Mouse (Mus musculus): ENCODE measurements at regions not wholly inside any gene's neighbourhood (a gene's known extent, or its start where the extent isn't known, plus 50 kb on each side); places are given as distances from the start of the nearest gene placed in this dataset.

DNA sequence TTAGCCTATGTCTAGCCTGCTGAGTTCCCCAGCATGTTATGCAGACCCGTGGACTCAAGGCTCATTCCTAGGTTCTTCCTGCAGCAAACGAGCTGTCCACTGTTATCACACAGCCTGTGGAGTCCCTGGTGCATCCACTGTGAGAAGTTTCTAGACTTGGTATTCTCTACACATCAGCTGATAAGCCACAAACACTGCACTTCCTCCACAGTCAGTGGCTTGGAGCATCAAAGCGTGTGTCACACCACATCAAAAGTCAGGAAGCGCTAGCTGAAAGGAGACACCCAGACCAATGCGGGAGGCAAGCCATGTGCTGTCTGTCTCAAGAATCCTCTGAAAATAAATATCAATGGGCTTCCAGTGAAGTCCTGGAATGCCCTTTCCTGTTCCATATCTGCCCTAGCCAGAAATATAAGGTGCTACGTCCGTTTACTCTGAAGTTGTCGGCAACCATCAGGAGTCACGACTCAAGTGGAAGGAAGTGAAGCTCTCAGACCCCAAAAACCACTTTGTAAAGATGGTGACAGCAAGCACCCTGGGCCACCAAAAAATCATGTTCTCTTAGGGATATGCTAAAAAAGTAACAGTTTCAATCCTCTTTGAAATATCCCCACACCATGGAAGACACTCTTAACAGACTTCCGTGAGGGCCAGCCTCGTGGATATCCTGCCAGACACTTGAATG, 227.7 kb downstream of the Adgrl2 start:
- intact Hi-C loops (cut with DNase I): no loop called here
- DNase-seq (ENCODE audit: extremely low spot score in 1 of 2, low spot score in 2 of 2): peak in 1 of 2 experiments; percentile 59

DNA sequence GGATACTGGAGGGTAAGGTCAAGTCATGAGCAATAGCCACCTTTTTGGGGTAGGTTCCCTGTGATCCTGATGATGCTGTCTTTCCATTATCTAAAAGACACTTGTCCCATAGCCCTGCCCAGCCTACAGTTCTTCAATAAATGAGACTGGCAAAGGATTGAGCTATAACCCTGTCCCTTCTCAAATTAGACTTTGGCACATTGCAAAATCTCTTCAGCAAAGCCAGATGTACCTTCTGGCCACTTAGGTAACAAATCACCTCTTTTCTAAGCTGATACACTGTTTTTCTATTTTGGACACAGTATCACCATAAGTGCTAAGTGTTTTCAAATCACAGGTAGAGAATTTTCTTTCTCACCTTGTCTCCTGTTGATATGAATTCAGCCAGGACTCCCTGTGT, 228.8 kb downstream of the Adgrl2 start:
- DNase-seq (ENCODE audit: extremely low spot score in 1 of 2, low spot score in 2 of 2): no peak
- intact Hi-C loops (cut with DNase I): no loop called here

DNA sequence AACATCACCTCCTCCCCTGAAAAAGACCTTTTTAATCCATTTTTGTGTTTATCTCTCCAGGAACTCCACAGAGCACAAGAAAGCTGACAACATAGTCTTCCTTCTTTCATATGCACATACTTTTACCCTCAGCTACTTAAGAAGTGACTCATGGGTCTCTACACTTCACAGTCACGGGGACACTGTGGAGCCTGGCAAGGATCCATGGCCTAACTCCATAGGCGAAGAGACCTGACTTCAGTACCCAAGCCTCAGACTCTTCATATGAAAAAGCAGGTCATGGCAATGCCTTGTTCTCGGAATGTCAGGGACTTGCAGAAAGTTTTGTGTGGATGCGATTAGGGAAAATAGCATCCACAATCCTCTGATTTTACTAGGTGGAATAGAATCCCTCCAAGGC, 230.9 kb downstream of the Adgrl2 start:
- intact Hi-C loops (cut with DNase I): no loop called here
- no peak for DNase-seq (ENCODE audit: extremely low spot score in 1 of 2, low spot score in 2 of 2)

DNA sequence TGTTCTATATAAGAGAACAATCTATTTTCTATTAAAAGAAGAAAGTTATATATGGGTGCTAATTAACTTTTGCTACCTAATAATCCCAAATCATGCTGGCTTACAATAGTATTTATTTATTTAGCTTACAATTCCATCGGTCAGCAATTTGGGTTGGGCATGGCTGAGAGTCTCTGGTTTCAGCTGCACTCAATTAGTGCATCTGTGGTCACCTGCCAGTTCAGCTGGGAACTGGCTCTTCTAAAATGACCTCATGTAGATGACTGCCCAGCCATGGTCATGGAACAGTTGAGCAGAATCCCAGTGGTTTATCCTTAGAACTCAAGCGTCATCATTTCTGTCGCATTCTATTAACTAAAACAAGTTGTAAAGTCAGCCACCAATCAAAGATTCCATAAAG, 244.1 kb downstream of the Adgrl2 start:
- intact Hi-C loops (cut with DNase I): no loop called here
- DNase-seq (ENCODE audit: extremely low spot score in 1 of 2, low spot score in 2 of 2): no peak

DNA sequence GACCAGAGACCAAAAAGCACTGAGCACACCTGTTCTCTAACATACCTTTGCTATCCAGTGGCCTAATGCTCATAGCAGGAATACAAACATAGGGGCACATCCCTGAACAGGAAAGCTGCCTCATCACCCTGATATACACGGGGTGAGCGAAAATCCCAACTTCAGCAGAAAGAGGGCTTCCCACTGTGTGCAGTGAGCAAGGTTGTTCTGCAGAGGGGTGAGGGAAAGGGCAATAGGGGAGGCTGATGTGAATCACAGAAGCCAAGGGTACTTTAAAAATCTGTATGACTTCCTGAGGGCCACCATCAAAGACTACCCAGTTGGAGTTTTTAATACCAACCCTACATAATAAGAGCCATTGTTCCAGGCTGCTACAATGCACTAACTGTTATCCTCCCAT, 245.7 kb downstream of the Adgrl2 start:
- intact Hi-C loops (cut with DNase I): no loop called here
- no peak for DNase-seq (ENCODE audit: extremely low spot score in 1 of 2, low spot score in 2 of 2)

DNA sequence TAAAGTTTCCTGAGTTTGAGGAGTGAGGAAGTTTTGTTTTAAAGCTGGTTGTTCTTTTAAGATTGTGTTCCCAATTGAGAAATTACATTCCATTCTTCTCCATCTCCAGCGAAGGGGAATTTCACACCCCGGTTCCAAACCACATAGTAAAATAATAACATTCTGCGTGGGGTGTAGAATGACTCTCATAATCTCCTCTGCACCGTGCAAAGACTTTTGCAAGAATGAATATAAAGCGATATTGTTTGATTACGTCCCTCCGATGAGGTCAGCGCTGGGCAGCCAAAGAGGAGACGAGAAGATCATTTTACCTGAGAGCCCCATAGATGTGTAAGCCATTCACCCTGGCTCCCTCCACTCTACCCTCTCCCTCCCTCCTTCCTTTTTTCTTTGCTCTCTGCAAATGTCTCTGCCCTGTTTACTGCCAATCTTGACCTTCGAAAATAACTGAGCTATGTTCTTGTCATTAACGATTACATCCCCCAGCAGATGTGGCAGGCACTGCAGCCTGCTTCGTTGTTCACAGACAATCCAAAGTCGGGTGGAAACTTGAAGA, 256.1 kb downstream of the Adgrl2 start:
- intact Hi-C loops (cut with DNase I): no loop called here
- no peak for DNase-seq (ENCODE audit: extremely low spot score in 1 of 2, low spot score in 2 of 2)

DNA sequence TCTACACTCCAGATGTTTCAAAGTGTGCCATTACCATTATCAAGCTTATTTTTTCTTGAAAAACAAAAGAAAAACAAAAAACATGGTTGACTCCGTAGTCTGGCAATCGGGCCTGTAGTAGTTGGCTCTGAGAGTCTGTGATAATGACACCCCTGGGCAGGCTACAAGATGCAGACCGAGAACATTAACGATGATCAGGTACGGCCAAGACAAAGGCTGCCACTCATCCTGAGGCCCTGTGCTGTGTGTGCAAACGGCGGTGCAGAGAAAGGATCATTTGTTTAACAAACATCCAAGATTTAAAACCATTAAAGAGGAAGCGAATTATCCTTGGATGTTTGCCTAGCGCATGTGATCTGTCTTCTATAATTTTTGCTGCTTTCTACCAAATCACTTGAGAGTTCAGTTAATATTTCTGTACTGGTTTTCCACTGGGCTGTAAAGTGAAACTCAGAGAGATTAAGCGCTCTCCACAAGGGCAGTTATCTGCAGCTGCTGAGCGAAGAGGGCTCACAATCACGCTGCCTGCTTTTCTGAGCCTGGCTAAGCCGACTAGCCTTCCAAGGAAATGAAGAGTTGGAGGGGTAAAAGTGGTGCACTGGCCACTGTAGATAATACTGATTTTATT, 257.0 kb downstream of the Adgrl2 start:
- no peak for DNase-seq (ENCODE audit: extremely low spot score in 1 of 2, low spot score in 2 of 2)
- intact Hi-C loops (cut with DNase I): no loop called here

DNA sequence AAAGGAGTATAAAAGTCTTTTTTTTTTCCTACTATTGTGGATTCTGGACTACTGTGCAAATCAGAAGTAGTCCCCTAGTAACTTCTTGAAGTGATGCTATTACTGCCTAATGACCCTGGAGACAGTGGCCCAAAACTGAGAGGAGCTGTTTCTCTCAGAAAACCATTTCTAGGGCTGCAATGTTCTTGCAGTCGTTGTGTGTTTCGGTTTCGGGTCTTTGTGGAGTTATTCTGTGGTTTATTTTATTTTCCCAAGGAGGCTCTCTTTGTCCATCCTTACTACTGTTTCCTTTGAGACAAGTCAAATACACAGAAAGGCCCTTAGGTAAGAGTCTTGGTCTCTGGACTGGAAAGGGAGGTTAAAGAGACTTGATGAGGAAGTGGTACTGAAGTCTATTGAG, 258.9 kb downstream of the Adgrl2 start:
- intact Hi-C loops (cut with DNase I): no loop called here
- no peak for DNase-seq (ENCODE audit: extremely low spot score in 1 of 2, low spot score in 2 of 2)

DNA sequence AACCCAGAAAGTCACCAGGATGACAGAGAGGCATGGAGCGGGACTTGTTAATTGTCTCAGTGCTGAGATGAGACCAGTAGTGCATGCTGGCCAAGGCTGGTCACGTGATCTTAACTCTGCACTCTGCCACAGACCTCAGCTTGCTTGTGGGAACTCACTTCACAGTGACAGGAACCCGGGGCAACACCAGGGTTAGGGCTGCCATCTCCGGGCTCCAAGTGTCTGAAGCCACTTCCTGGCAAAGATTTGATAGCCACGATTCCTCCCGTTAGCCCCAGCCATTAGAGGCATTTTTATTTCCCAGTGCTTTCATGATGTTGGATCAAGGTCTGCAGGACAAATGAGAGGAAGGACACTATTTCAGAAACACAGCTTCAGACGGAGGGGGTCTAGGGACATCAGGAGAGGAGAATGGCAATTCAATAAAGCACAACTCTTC, 261.1 kb downstream of the Adgrl2 start:
- intact Hi-C loops (cut with DNase I): no loop called here
- peak in 1 of 2 experiments; percentile 14 for DNase-seq (ENCODE audit: extremely low spot score in 1 of 2, low spot score in 2 of 2)

DNA sequence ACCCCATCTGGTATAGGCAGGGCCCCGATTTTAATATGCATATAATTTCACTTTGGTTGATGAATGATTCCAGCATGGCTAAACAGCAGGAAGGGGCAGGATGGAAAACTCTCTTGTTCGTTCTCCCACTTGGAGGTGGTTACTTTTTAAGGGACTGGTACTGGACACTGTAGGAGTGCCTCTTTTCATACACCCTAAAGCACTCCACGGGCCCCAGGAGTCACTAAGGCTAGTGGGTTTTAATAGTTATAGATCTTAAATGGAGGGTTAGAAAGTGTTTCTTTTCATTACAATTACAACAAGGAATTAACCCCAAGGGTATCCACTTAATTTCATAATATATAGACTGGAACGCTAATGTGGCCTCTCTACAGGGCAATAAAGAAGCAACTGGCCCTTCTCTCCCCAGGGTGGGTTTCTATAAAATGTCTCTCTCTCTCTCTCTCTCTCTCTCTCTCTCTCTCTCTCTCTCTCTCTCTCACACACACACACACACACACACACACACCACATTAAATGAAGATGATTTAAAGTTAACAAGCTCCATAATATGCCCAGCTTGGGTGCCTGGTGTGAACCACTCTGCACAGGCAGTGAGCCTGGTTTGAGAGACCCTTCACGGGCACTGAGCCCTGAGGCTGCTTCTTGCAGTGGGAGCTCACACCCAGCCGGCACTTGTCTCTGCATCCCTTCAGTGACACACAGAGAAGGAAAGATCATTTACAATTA, 261.7 kb downstream of the Adgrl2 start:
- intact Hi-C loops (cut with DNase I): no loop called here

DNA sequence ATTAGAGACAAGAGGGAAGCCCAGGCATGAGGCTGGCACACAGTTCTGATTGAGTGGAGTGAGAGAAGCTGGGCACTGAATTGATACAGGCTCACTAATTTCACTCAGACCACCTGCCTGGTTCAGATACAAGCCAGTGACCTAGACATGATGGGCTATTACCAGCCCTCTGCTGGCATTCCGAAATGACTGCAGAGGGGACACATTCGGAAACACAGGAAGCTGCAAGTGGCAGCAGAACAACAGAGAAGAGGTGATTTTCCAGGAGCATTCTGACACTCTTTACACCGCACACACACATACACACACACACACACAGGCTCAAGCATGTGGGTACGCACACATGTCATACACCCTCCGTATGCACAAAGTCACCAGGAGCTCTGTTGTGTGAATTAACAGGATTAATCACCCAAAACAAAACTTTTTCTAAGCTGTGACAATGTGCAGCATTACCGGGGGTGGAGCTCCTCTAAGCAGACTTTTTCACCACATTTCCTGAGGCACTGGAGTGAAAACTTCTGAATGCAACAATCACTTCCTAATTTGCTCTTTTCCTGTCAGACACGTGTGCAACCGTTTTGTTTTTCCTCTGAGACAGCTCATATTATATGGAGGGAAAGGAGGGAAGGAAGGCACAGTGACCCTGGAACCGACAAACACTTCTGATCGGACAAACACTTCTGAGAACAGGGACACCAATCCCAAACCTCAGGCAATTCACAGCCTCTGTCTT, 263.6 kb downstream of the Adgrl2 start:
- no peak for DNase-seq (ENCODE audit: extremely low spot score in 1 of 2, low spot score in 2 of 2)
- intact Hi-C loops (cut with DNase I): no loop called here

More for the DNA sequence above, 261.7 kb downstream of the Adgrl2 start:
- DNase-seq (ENCODE audit: extremely low spot score in 1 of 2, low spot score in 2 of 2): no peak

DNA sequence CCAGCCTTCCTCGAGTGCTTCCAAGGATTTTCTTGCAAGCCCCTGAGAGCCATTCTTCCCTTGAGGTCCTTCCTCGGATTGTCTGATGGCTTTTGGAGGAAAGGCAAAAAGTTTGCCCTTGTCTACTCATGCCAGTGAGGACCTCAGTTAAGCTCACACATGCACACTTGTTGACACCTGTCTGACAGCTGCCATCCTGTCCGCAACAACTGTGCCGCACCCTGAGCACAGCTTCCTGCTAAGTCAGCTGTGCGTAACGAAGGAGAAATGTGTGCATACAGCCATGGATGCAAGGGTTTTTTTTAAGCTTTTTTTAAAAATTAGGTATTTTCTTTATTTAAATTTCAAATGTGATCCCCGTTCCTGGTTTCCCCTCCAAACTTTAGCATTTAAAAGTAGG, 293.8 kb downstream of the Adgrl2 start:
- DNase-seq (ENCODE audit: extremely low spot score in 1 of 2, low spot score in 2 of 2): no peak
- intact Hi-C loops (cut with DNase I): no loop called here

DNA sequence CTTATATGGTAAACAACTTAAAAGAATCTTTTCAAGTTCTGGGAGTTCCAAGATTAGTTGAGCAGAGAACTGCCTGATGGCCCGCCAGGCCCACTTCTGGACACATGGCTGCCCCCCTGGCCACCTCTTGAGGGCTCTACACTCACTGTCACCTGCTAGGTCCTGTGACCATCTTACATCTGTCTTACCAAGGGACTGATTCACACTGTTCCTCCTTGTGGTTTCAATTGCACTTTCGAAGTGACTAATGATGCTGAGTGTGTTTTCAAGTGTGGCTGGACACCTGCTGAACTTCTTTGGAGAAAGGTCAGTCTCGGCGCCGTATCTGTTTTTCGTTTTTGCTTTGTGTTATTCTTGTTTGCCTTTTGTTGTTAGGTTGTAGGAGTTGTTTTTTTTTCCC, 294.9 kb downstream of the Adgrl2 start:
- intact Hi-C loops (cut with DNase I): no loop called here
- DNase-seq (ENCODE audit: extremely low spot score in 1 of 2, low spot score in 2 of 2): no peak

DNA sequence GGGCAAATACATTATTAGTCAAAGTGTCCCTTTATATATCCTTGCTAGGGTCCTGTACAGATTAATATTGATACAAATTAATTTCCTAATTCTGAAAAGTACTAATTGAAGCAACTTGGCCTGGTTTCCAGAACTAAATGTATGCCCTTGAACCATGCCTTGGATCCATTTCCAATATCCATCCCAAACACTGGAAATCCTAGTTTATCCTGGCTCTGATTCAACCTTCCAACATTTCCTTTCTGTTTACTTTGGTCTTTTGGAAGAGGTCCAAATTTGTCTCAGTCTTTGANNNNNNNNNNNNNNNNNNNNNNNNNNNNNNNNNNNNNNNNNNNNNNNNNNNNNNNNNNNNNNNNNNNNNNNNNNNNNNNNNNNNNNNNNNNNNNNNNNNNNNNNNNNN, 307.2 kb downstream of the Adgrl2 start:
- DNase-seq (ENCODE audit: extremely low spot score in 1 of 2, low spot score in 2 of 2): no peak
- intact Hi-C loops (cut with DNase I): no loop called here

DNA sequence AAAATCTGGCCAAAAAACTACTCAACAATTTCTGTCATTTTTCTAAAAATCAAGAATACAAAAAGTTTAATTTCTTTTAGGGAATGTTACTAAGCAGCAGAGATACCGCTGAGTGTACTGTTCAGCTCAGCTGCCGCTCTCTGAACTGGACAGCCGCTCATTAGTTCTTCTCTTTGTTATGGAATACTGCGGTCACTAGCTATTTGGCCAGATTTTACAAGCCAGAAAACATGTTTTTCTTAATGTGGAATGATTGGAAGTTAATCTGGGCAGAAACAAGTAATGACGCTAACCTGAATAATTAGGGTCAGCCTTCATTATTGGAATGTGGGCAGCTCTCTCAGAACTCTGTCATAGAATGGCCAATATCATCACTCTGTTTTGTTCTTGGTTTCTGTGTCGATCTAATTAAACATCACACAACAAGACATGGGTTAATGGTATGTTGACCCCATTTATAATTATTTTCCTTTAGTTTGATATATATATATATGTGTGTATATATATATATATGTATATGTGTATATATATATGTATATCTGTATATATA, 307.8 kb downstream of the Adgrl2 start:
- DNase-seq (ENCODE audit: extremely low spot score in 1 of 2, low spot score in 2 of 2): no peak
- intact Hi-C loops (cut with DNase I): no loop called here

DNA sequence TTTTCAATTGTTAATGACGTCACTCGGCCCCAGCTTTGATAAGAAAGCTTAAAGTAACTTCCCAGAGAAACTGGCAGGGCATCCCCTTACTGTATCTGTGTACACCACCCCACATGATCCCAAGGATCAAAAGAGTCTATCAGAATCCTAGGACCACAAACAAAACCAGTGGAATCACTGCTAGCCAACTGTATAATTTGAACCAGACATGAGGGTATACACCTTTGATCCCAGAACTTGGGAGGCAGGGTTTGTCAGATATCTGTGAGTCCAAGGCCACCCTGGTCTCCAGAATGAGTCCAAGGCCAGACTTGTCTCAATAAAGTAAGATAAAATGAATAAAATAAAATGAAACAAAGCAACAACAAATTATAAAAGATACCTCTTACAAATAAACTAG, 309.2 kb downstream of the Adgrl2 start:
- DNase-seq (ENCODE audit: extremely low spot score in 1 of 2, low spot score in 2 of 2): no peak
- intact Hi-C loops (cut with DNase I): no loop called here

DNA sequence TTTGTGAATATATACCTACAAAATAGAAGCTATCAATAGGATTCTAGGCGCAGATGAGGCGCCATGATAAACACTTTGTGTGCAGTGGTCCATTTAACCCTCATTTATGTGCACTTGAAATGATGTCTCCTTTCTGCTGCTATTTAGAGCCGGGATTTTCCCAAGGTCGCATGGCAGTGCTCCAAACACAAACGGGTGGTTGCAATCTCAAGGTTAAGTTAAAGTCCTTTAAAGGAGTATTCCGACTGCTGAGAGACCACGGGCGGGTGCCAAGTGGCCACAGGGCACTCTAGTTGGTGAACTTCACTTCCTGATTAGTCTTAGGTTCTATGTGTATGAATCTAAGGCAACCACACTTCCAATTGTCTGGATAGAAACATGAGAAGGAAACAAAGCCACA, 309.6 kb downstream of the Adgrl2 start:
- no peak for DNase-seq (ENCODE audit: extremely low spot score in 1 of 2, low spot score in 2 of 2)
- intact Hi-C loops (cut with DNase I): no loop called here

DNA sequence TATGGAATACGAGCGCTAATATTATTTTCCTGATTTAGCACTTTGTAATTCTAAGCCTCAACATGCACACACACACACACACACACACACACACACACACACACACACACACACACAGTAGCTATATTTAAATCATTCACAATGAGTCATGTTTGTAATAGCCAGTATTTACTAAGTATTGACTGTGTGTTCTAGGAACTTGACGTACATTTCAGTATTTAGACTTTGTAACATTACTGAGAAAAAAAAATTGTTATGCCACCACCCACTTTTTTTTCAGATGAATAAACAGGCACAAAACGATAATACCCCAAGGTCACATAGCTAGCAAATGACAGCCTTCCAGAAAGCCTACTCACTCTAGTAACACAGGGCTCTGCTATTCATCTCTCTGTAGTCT, 310.3 kb downstream of the Adgrl2 start:
- intact Hi-C loops (cut with DNase I): no loop called here
- no peak for DNase-seq (ENCODE audit: extremely low spot score in 1 of 2, low spot score in 2 of 2)

DNA sequence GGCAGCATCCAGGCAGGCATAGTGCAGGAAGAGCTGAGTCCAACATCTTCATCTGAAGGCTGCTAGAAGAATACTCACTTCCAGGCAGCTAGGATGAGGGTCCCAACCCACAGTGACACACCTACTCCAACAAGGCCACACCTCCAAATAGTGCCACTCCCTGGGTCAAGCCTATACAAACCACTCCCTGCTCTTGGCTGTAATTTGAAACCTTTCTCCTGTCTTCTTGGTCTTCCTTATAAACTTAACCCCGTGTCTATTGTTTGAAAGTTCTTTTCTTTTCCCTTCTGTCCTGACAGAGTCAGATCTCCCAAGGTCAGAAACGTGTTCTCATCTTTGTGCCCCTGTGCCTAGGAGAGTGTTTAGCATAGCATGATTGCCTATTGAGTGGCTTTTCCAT, 311.2 kb downstream of the Adgrl2 start:
- no peak for DNase-seq (ENCODE audit: extremely low spot score in 1 of 2, low spot score in 2 of 2)
- intact Hi-C loops (cut with DNase I): no loop called here

Data from left cerebral cortex, postnatal 10 days (tissue).